Mouse (Mus musculus) MEL (cell line): ENCODE data around the gene Satb1.

Experiments
- CTCF ChIP-seq, 3 experiments: IDR thresholded peaks in 2 of 3; conservative IDR thresholded peaks in 1 of 3; 2 replicates each; pipeline ENCODE4 v1.5.1; 2011 to 2012; ENCODE audit warnings: low read length in 3 of 3, low read depth in 2 of 3, mild to moderate bottlenecking in 2 of 3, improper control_type of control experiment in 1 of 3, inconsistent platforms in 1 of 3, mixed read lengths in 1 of 3, moderate library complexity in 1 of 3; ENCODE audit not compliant: control insufficient read depth in 1 of 3, insufficient read depth in 1 of 3, poor library complexity in 1 of 3, severe bottlenecking in 1 of 3
- SIN3A ChIP-seq: IDR thresholded peaks from 2 replicates; pipeline ENCODE4 v1.6.1; 2012; ENCODE audit warnings: low read length, improper control_type of control experiment, inconsistent platforms
- TAL1 ChIP-seq: IDR thresholded peaks from 2 replicates; pipeline ENCODE4 v1.6.1; 2012; ENCODE audit warnings: mild to moderate bottlenecking, inconsistent platforms, low read length, moderate library complexity, mixed read lengths
- USF1 ChIP-seq: IDR thresholded peaks from 2 replicates; pipeline ENCODE4 v1.6.1; 2014; ENCODE audit warnings: low read depth, mild to moderate bottlenecking, inconsistent platforms, low read length, improper control_type of control experiment, moderate library complexity
- ZC3H11A ChIP-seq: IDR thresholded peaks from 2 replicates; pipeline ENCODE4 v1.6.1; 2012; ENCODE audit warnings: low read depth, mild to moderate bottlenecking, inconsistent platforms, low read length, improper control_type of control experiment

GRCm38 (mm10) chr17:51791226-51791625 lies 41.9 kb downstream of the Satb1 start:
- no peak for TF ChIP-seq CTCF (IDR thresholded peaks at IDR 0.05 in 2 of 3, conservative IDR thresholded peaks at IDR 0.05 in 1 of 3; ENCODE audit: control insufficient read depth in 1 of 3, insufficient read depth in 1 of 3, low read depth in 2 of 3, low read length in 3 of 3, poor library complexity in 1 of 3, severe bottlenecking in 1 of 3)
- TF ChIP-seq TAL1: no peak
- no peak for TF ChIP-seq ZC3H11A
- TF ChIP-seq SIN3A: no peak
- no peak for TF ChIP-seq USF1
